Mouse (Mus musculus): ENCODE results near the gene Slc15a3.
A peak's percentile ranks its signal among the peaks of the same experiment; 100 is the strongest.

DNA sequence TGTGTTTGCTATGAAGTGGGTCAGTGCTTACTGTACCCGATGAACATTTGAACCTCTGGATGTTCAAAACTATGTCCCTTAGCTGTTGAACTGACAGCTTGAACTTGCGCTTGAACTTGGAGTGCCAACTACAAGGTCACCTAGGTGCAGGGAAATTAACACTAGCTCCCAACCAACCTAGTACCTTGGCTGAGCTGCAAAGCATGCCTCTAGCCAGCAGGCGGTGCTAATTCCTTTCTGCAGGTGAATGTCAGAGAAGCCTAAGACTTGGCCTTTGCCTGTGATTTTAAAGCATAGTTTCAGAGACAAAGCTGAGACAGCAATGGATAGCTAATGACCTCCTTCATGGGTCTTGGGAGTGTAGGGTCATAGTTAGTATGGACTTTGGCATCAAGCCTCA, 68.4 kb downstream of the Slc15a3 start:
- TF ChIP-seq CTCF (conservative IDR thresholded peaks at IDR 0.05; ENCODE audit: low read length) (peak; percentile 99), POU5F1 (IDR thresholded peaks at IDR 0.05; ENCODE audit: borderline replicate concordance, low read length) (no peak)
